Mouse (Mus musculus): ENCODE results near the gene Mbnl2.

The Mbnl2 gene

GRCm38 (mm10) chr14:120361121-120361520 lies 85.7 kb downstream of the Mbnl2 start:
- DNase-seq: no peak

- DNase-seq: no peak
These were observed 87.0 kb downstream of the Mbnl2 start for GRCm38 (mm10) chr14:120362409-120362992.

DNA sequence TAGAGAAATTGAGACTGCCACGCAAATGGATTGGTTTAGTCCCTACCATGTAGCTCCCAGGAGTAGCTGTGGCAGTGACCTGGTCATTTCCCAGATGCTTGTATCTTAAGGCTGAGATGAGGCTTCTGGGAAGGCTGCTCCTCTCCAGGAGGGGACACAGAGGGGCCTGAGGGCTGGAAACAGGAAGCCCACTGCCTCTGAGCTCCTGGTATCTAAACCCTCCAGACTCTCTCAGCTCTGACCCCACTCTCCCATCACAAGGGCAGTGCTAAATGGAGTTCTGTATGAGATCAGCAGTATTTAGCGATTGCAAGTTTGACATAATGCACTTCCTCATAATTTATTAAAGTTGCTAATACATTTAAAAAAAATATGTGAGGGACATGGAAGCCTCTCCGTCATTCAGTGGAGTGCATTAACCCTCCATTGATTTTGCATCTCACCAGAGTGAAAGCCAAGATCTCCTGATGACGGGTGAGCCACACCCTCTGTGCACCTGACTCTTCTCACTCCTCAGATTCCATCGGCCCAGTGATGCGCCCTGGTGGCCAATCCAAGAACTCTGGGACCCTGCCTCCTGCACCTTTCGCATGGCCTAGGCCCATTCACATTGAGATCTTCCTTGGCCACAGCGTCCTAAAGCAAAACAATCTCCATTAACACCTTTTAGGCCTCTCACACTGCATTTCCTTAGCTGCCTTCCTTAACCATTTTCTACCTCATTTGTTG lies 87.8 kb downstream of the Mbnl2 start:
- no peak for DNase-seq

DNA sequence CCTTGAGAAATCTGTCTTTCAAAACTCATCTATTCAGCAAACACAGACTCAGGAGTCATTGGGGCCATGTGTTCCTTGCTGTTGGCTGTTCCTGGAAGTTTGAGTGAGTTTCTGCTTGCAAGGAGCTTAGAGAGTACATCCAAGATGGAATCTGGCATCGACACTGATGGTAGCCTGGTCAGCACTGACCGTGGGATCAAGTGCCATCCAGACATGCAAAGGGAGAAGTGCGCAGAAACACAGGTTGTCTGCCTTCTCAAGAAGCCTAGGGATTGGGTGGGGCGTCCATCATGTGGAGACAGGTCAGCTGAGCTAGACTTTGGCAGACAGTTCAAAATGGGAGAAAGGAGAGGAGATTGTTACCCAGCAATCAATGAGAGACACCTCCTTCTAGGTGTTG lies 89.6 kb downstream of the Mbnl2 start:
- no peak for DNase-seq

DNA sequence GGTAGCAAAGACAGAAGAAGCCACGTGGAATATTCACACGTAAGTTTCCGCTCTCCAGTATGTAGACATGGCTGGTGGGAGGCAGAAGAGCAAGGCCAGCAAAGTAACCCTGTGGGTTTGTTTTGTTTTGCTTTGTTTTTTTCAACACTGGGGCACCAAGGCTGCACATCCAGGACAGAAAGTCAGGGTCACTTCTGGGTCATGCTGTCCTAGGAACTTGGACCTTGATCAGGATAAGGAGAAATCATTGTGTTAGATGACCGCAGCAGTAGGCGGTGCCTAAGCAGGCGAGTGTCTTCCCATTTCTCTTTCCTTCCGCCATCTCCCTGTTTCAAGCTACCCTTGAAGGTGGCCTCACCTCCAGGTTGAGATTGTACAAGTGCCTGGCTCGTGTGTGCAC lies 91.5 kb downstream of the Mbnl2 start:
- DNase-seq: no peak

GRCm38 (mm10) chr14:120367589-120367988 lies 92.1 kb downstream of the Mbnl2 start:
- no peak for DNase-seq

DNA sequence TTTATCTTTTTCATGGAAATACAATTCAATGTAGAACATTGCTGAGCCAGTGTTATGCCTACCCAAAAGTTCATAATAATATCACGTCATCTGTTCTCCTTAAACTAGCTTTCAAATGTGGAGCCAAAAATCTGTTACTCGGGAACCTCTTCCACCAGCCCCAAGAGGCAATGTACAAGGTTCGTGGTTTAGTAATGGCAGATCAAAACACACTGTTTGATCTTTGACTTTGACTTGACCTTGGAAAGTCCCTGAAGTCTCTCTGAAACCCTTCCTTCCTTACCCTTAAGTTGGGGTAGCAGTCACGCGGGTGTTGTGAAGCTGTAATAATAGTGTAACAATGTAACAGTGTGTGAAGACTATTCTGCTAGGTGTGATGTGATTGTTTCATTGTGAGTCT lies 93.0 kb downstream of the Mbnl2 start:
- no peak for DNase-seq

DNA sequence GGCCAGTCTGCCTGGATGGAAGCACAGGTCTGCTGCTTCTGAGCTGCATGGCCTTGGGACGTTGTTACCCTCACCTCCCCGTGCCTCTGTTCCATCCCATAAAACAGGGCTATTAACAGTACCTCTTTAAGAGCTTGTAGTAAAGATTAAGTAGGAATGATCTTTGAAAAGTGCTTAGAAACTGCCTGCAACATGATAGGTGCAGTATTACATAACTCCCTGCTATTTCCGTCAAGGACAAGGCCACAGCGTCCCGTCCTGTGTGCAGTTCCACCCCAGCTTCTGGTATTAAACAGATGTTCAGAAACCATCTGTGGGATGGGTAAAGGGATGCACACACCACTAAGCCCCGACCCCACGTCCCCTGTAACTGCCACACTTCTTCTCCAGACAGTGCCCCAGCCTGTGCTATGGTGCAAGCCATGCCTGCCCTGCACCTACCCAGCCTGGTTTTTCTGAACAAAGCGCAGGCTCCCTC lies 93.5 kb downstream of the Mbnl2 start:
- DNase-seq: peak; percentile 47

- no peak for DNase-seq
These were observed 94.6 kb downstream of the Mbnl2 start for GRCm38 (mm10) chr14:120370044-120370443.

DNA sequence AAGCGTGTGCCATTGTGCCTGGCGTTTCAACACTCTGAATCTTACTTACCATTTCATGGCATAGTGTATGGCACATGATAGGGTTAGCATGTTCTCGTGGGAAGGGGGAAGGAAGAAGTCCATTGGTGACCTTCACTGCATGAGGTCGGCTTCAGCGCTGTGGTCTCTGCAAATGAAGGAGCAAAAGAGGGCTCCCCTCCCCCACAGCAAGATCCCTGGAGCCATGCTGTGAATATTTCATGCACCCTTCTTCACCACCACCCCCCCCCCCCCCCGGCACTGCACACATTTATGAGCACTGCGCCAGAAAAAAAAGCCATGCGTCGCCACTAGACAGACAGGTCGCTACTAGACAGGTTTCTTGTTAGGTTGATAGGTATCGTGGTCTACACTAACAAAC lies 95.2 kb downstream of the Mbnl2 start:
- DNase-seq: no peak

DNA sequence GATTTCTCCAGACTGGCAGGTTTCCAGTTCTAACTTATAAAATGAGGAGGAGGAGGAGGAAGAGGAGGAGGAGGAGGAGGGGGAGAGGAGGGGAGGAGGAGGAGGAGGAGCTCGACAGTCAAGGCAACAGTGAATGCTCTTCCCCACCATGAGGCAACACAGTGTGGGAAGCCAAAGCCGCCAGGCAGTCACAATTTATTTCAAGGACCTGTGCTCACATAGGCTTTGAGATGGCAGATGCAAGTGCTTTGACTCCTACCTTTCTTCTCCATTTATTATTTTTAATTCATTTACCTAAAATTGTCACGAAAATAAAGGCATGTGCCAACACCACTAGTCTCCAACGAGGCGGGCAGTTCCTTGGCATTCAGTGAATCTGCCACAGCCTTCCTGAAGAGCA lies 95.7 kb downstream of the Mbnl2 start:
- no peak for DNase-seq

DNA sequence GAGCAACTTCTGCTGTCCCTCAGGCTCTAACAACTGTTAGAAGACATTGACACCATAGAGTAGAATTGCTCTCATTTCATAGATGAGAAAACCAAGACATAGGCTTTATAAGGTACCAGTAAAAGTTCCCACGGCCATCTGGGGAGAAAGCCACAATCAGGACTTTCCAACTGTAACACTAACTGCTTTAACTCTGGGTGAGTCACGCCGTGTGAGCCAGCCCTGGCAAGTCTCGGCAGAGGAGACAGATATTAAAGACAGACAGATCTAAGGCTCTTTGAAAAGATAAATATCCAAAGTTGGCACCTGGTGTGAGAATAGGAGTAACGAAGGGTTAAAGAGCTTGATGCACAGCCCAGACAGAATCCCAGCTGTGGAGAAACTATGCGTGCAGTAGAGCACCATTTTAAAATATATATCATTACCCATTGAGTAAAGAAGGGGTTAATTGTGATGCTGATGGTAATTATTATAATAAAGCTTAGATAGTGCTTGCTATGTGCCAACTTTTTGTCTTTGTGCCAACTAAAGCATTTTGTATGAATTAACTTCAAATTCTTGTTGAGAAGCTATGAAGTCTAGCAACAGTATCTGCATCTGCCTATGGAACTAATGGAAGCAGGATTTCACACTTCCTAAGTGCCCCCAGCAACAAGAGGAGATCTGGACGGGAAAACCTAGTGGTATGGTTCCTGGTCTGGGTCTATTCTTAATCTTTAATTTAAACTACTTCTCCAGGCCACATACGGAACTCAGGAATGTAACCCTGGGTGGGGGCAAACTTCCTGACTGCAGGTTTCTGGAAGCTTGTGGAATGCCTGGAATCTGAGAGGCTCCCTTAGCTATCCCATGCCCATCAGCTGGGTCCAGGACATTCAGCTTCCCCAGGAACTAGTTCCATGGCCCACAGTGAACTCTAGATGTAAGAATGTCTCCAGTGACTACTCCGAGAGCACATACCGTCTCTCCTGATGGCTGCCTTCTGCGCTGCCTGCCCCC lies 97.9 kb downstream of the Mbnl2 start:
- DNase-seq: peak; percentile 33

DNA sequence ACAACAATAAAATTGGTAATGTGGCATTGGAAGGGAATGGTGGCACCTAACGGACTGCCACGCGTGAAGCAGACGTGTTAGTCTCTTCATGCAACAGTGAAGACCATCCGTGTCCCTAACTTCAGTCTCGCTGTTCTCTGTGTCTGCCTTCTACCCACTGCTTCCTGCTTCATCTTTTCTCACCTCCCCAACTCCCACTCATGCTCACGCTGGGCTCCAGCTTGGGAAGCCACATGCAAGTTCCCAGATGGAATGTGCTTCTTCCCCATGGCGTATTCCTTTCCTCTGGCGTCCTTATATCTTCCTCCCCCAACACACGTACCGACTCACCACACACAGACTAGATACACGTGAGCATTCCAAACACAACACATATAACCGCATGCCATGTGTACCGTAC lies 99.3 kb downstream of the Mbnl2 start:
- DNase-seq: no peak

- no peak for DNase-seq
These were observed 101.7 kb downstream of the Mbnl2 start for GRCm38 (mm10) chr14:120377192-120377591.

- no peak for DNase-seq
These were observed 102.5 kb downstream of the Mbnl2 start for GRCm38 (mm10) chr14:120378002-120378401.

DNA sequence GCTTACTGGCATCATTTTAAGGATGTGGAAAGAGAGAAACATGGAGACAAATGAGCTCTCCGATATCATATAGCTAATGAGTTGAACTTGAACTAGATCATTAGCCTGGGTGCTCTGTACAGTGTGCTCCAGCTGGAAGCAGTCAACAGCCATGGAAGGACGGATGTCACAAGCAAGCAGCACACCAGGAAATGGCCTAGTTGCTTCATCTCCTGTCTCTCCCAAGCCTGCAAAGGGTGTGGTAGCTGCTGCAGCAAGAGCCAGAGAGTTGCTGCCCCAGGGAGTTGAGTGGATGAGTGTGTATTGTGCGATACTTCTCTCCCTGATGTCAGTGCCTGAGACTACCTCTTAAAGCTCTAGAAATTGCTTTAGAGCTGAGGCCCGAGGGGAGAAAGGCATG lies 104.2 kb downstream of the Mbnl2 start:
- DNase-seq: peak; percentile 43

DNA sequence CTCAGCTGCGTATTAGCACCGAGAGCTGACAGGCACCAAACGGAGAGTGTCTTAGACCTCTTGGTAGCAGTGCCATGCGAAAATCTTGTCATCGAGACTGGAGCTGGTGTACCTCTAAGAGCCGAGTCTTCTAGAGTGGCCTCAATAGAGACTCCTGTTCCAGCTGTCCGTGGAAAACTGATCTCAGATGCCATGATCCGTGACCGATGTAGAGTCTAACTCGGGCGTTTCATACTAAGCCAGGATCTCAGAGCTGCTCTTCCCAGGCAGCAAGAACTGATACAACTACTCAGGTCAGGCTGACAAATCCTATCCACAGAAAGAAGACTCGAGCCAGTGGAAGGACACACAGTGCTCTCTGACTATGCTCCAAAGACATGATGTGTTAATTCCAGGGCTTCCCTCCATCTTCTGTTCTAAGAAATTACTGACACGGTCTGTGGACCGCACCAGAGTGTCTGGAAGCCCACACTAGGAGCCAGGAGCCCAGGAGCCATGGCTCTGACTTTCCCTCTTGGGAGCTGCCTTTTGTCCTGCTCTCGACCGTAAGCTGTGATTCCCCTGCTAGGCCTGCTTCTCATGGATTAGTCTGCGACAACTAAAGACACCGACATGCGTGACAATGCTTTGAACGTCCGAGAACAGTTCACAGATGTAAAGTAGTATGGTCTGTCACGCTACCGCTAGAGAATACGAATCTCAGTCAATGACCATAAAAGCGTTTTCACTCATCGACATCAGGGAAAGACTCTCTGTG lies 106.1 kb downstream of the Mbnl2 start:
- no peak for DNase-seq

DNA sequence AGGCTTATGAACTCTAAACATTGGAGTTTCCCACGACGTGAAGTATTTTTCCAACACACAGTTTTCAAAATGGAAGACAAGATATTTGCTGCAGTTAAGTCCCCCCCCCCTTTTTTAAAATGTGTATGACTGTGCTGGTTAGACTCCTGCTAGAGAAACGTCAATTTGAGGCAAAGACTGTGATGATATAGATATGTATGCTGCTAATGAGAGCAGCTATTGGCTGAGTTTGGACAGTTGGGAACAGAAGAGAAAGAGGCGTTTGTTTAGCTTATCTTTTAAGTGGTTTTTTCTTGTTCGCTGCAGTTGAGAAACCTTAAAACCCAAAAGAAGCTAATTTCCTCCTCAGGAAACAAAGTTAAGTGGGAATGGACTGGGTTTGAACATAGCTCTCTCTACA lies 106.7 kb downstream of the Mbnl2 start:
- no peak for DNase-seq

- no peak for DNase-seq
These were observed 107.8 kb downstream of the Mbnl2 start for GRCm38 (mm10) chr14:120383186-120383851.

DNA sequence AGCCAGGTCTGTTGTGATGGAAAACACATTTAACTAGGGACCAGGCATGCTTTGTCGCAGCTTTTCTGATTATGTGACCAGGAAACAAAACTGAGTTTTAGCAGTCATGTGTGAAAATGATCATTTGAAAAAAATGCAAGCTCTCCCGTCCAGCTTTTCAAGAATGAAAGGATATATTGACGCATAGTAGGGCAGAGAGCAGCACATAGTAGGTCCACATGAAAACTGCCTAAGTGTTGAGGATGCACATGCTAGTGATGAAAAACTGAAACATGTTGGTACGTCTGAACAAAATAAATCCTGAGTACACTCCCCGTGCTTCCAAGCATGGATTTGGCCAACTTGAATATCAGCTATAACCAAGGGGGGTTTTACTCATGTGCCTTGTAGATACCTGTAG lies 109.1 kb downstream of the Mbnl2 start:
- no peak for DNase-seq

GRCm38 (mm10) chr14:120387293-120387692 lies 111.8 kb downstream of the Mbnl2 start:
- no peak for DNase-seq

All from kidney, adult 11 months (tissue).